Mouse (Mus musculus): Measurements from ENCODE around the gene Rsph6a.
"Not testable (repeated sequence)": the region's sequence is repeated elsewhere in the genome, so short reads cannot be mapped to it uniquely, and the experiment has no call there.

The Rsph6a gene

GRCm38 (mm10) chr7:19046286-19047069, 8.0 kb upstream of the Rsph6a start:
- no peak for DNase-seq (ENCODE audit: low spot score)

GRCm38 (mm10) chr7:19048006-19048527, 6.4 kb upstream of the Rsph6a start:
- DNase-seq (ENCODE audit: low spot score): no peak

- no peak for DNase-seq (ENCODE audit: low spot score)
Measured at GRCm38 (mm10) chr7:19049252-19049651, 5.2 kb upstream of the Rsph6a start.

GRCm38 (mm10) chr7:19050172-19050571, 4.3 kb upstream of the Rsph6a start:
- DNase-seq (ENCODE audit: low spot score): no peak

GRCm38 (mm10) chr7:19051161-19051560, 3.3 kb upstream of the Rsph6a start:
- DNase-seq (ENCODE audit: low spot score): no peak

- peak; percentile 51 for DNase-seq (ENCODE audit: low spot score)
Measured at GRCm38 (mm10) chr7:19052345-19053135, 1.9 kb upstream of the Rsph6a start.

- no peak for DNase-seq (ENCODE audit: low spot score)
Measured at GRCm38 (mm10) chr7:19053136-19053532, 1.4 kb upstream of the Rsph6a start.

- no peak for DNase-seq (ENCODE audit: low spot score)
Measured at GRCm38 (mm10) chr7:19054777-19055076, 237 bp downstream of the Rsph6a start.

- no peak for DNase-seq (ENCODE audit: low spot score)
Measured at GRCm38 (mm10) chr7:19055108-19055507, 618 bp downstream of the Rsph6a start.

GRCm38 (mm10) chr7:19057405-19057804, 2.9 kb downstream of the Rsph6a start:
- DNase-seq (ENCODE audit: low spot score): no peak

- no peak for DNase-seq (ENCODE audit: low spot score)
Measured at GRCm38 (mm10) chr7:19065896-19066295, 11.4 kb downstream of the Rsph6a start.

GRCm38 (mm10) chr7:19067063-19067462, 12.6 kb downstream of the Rsph6a start:
- DNase-seq (ENCODE audit: low spot score): no peak

- DNase-seq (ENCODE audit: low spot score): no peak
Measured at GRCm38 (mm10) chr7:19067935-19068334, 13.4 kb downstream of the Rsph6a start.

- DNase-seq (ENCODE audit: low spot score): no peak
Measured at GRCm38 (mm10) chr7:19068707-19069106, 14.2 kb downstream of the Rsph6a start.

- DNase-seq (ENCODE audit: low spot score): no peak
Measured at GRCm38 (mm10) chr7:19069500-19069899, 15.0 kb downstream of the Rsph6a start.

GRCm38 (mm10) chr7:19071024-19071423, 16.5 kb downstream of the Rsph6a start:
- not testable (repeated sequence) for DNase-seq (ENCODE audit: low spot score)

- DNase-seq (ENCODE audit: low spot score): no peak
Measured at GRCm38 (mm10) chr7:19073504-19073903, 19.0 kb downstream of the Rsph6a start.

GRCm38 (mm10) chr7:19074494-19074893, 20.0 kb downstream of the Rsph6a start:
- no peak for DNase-seq (ENCODE audit: low spot score)

- no peak for DNase-seq (ENCODE audit: low spot score)
Measured at GRCm38 (mm10) chr7:19075231-19075630, 20.7 kb downstream of the Rsph6a start.

- peak; percentile 95 for DNase-seq (ENCODE audit: low spot score)
Measured at GRCm38 (mm10) chr7:19075723-19076585, 21.5 kb downstream of the Rsph6a start, which contains the start of gene Dmwd. Dmwd (plus strand) TSS chr7:19076227.

GRCm38 (mm10) chr7:19076586-19076991, 22.1 kb downstream of the Rsph6a start:
- DNase-seq (ENCODE audit: low spot score): no peak

GRCm38 (mm10) chr7:19077761-19078160, 23.3 kb downstream of the Rsph6a start:
- no peak for DNase-seq (ENCODE audit: low spot score)
